27 mouse cellular contexts compared by ENCODE assay signal in the genomic region with DNA sequence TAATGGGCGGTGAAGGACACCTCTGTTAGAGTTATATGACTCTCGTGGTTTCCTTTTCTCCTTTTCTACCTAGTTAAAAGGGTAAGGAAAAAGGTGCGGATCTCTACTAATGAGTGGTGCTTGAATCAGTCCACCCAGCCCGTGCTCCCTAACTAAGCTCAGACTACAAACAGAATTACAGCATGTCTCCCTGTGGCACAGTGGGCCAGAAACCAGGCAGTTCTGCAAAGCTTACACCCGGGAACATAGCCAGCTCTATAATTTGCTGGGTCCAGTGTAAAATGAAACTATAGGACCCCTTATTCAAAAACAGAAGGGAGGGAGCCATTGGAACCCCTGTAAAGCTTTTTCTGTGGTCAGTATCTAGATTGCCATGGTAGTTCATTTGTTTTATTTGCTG.
DNase-seq lines count a peak whose midpoint lies in the region; ATAC-seq and TF ChIP-seq lines count a peak whose summit lies in the region.
"Had no signal": no experiment of that assay in that cellular context is flagged by ENCODE, and none has a peak within 500 bp of the region (broad histone marks: within the 10 kb centered on the region; RNA-seq: fewer than 3 reads in every experiment).

No protein-coding gene starts in this region.

- no peak overlapping the region for H3K4me2 ChIP-seq in forebrain, embryonic 14.5 days (ENCODE audit: low read length)
- no peak overlapping the region for H3K4me2 ChIP-seq in forebrain, embryonic 11.5 days (ENCODE audit: low read depth, low read length, severe bottlenecking)
- H3K4me2 ChIP-seq: embryonic facial prominence, embryonic 12.5 days; heart, embryonic 11.5 days; hindbrain, embryonic 12.5 days; liver, embryonic 15.5 days; lung, embryonic 14.5 days had no signal

- no peaks in the 10 kb centered on the region for H3K36me3 ChIP-seq in forebrain, embryonic 14.5 days (ENCODE audit: control insufficient read depth, insufficient read depth, low read length)
- no peaks in the 10 kb centered on the region for H3K36me3 ChIP-seq in forebrain, embryonic 11.5 days (ENCODE audit: control insufficient read depth, insufficient read depth, low read length)
- H3K36me3 ChIP-seq: embryonic facial prominence, embryonic 12.5 days; forebrain, embryonic 10.5 days; hindbrain, embryonic 12.5 days; liver, embryonic 15.5 days had no signal

- TF ChIP-seq CTCF in left cerebral cortex, adult 2 months (IDR thresholded peaks at IDR 0.05), result no peak

- intact Hi-C loops in left cerebral cortex, adult 2 months (cut with DNase I), result no loop called here
- intact Hi-C loops in left cerebral cortex, postnatal 4 days (cut with DNase I), result no loop called here

- no peak overlapping the region for H3K4me3 ChIP-seq in forebrain, embryonic 14.5 days (ENCODE audit: low read depth, low read length)
- H3K4me3 ChIP-seq in forebrain, embryonic 11.5 days (ENCODE audit: low read depth, low read length), result no peak overlapping the region
- H3K4me3 ChIP-seq in left cerebral cortex, adult 2 months, result no peak overlapping the region
- H3K4me3 ChIP-seq: embryonic facial prominence, embryonic 12.5 days; forebrain, embryonic 10.5 days; gastrocnemius, adult 2 months; hindbrain, embryonic 12.5 days; liver, embryonic 15.5 days had no signal

- whole genome bisulfite sequencing in forebrain, embryonic 14.5 days, result 60% methylated on average over 5 of the region's 5 CpGs
- WGBS in forebrain, embryonic 11.5 days, result 91% methylated on average over 5 of the region's 5 CpGs

- no peaks in the 10 kb centered on the region for H3K4me1 ChIP-seq in forebrain, embryonic 14.5 days (ENCODE audit: control insufficient read depth, insufficient read depth, low read length)
- no peaks in the 10 kb centered on the region for H3K4me1 ChIP-seq in forebrain, embryonic 11.5 days (replicated peaks; ENCODE audit: control insufficient read depth, insufficient read depth, low read length)
- H3K4me1 ChIP-seq: embryonic facial prominence, embryonic 12.5 days; forebrain, embryonic 10.5 days; hindbrain, embryonic 12.5 days; liver, embryonic 15.5 days had no signal

- H3K27ac ChIP-seq in forebrain, embryonic 14.5 days (ENCODE audit: low read depth, low read length), result no peak overlapping the region
- H3K27ac ChIP-seq in forebrain, embryonic 11.5 days (ENCODE audit: low read depth, low read length), result no peak overlapping the region
- H3K27ac ChIP-seq in left cerebral cortex, adult 2 months, result peak overlapping the region; percentile 55
- H3K27ac ChIP-seq: embryonic facial prominence, embryonic 12.5 days; forebrain, embryonic 10.5 days; gastrocnemius, adult 2 months; hindbrain, embryonic 12.5 days; liver, embryonic 15.5 days had no signal

- no peak overlapping the region for H3K9ac ChIP-seq in forebrain, embryonic 14.5 days (ENCODE audit: low read length)
- H3K9ac ChIP-seq in forebrain, embryonic 11.5 days (ENCODE audit: low read length), result no peak overlapping the region
- H3K9ac ChIP-seq: embryonic facial prominence, embryonic 12.5 days; hindbrain, embryonic 12.5 days; liver, embryonic 15.5 days; lung, embryonic 14.5 days had no signal

- DNase-seq in forebrain, embryonic 14.5 days (ENCODE audit: low spot score), result peak; percentile 70
- DNase-seq in forebrain, embryonic 11.5 days (ENCODE audit: low spot score), result no peak
- no peak for DNase-seq in left cerebral cortex, adult 2 months (ENCODE audit: extremely low spot score in 1 of 2, low spot score in 2 of 2)
- no peak for DNase-seq in left cerebral cortex, postnatal 4 days
- DNase-seq in adipocyte (ENCODE audit: low spot score), result peak; percentile 2
- DNase-seq in brain, adult 2 months (ENCODE audit: low read depth, low spot score), result peak; percentile 53
- DNase-seq in neural tube, embryonic 10.5 days (ENCODE audit: extremely low spot score, low spot score), result no peak
- DNase-seq: adrenal gland, adult 8-10 months; B cell, adult 2 months; cerebellum, adult 8-10 months; cerebellum, postnatal 36 days; gastrocnemius, adult 2 months; gastrocnemius, postnatal 36 days; heart, adult 18-20 months; heart, postnatal 36 days; kidney, adult 9 months; kidney, postnatal 10 days; lung, embryonic 14.5 days; lung, postnatal 14 days; right cerebral cortex, postnatal 25 days; thymus, postnatal 14 days had no signal

- ATAC-seq in forebrain, embryonic 14.5 days, result peak; percentile 52; the same call in 1 of the 2 replicates
- no peak for ATAC-seq in forebrain, embryonic 11.5 days (replicated peaks; ENCODE audit: low FRiP score)
- ATAC-seq: intestine, postnatal 0 days had no signal

- no peaks in the 10 kb centered on the region for H3K9me3 ChIP-seq in forebrain, embryonic 14.5 days (replicated peaks; ENCODE audit: control insufficient read depth, low read length)
- no peaks in the 10 kb centered on the region for H3K9me3 ChIP-seq in forebrain, embryonic 11.5 days (ENCODE audit: control insufficient read depth, low read length)
- H3K9me3 ChIP-seq: embryonic facial prominence, embryonic 12.5 days; forebrain, embryonic 10.5 days; hindbrain, embryonic 12.5 days; liver, embryonic 15.5 days had no signal

- H3K27me3 ChIP-seq in forebrain, embryonic 14.5 days (replicated peaks; ENCODE audit: control insufficient read depth, insufficient read depth, low read length), result no peaks in the 10 kb centered on the region
- no peaks in the 10 kb centered on the region for H3K27me3 ChIP-seq in forebrain, embryonic 11.5 days (ENCODE audit: control insufficient read depth, insufficient read depth, low read length)
- H3K27me3 ChIP-seq: embryonic facial prominence, embryonic 12.5 days; hindbrain, embryonic 12.5 days; liver, embryonic 15.5 days had no signal

Comparison
In these comparisons a context has a peak if more than half of its experiments do, and no peak if none do; other contexts are left out.
1. DNase-seq: peak in forebrain, embryonic 14.5 days (single experiment), adipocyte (single experiment) and brain, adult 2 months (single experiment); none in forebrain, embryonic 11.5 days (single experiment), left cerebral cortex, adult 2 months (0 of 2), left cerebral cortex, postnatal 4 days (single experiment) and neural tube, embryonic 10.5 days (single experiment).